Mouse (Mus musculus): ENCODE measurements around the gene Tjp2. TPM values are rescaled to one million over a fixed set of nuclear protein-coding genes. Genes with fewer than 3 reads are reported as not detected.
A peak's percentile ranks its signal among the peaks of the same experiment; 100 is the strongest.

The Tjp2 gene
- total RNA-seq, 1 experiment from 2014 or later = 13.5 TPM

- no peak for ATAC-seq (replicated peaks in 1 of 2; ENCODE audit: insufficient read depth in 1 of 2, low FRiP score in 2 of 2, low TSS enrichment in 1 of 2, low read depth in 1 of 2, poor library complexity in 2 of 2, severe bottlenecking in 2 of 2)
Observed at GRCm38 (mm10) chr19:24159751-24160150, 65.1 kb downstream of the Tjp2 start.

GRCm38 (mm10) chr19:24159334-24159733 is 65.5 kb downstream of the Tjp2 start:
- ATAC-seq (replicated peaks in 1 of 2; ENCODE audit: insufficient read depth in 1 of 2, low FRiP score in 2 of 2, low TSS enrichment in 1 of 2, low read depth in 1 of 2, poor library complexity in 2 of 2, severe bottlenecking in 2 of 2) = no peak

- ATAC-seq (replicated peaks in 1 of 2; ENCODE audit: insufficient read depth in 1 of 2, low FRiP score in 2 of 2, low TSS enrichment in 1 of 2, low read depth in 1 of 2, poor library complexity in 2 of 2, severe bottlenecking in 2 of 2) = peak; percentile 46 to 72
Observed at GRCm38 (mm10) chr19:24156067-24156455, 68.8 kb downstream of the Tjp2 start.

GRCm38 (mm10) chr19:24155395-24156066 is 69.3 kb downstream of the Tjp2 start:
- ATAC-seq (replicated peaks in 1 of 2; ENCODE audit: insufficient read depth in 1 of 2, low FRiP score in 2 of 2, low TSS enrichment in 1 of 2, low read depth in 1 of 2, poor library complexity in 2 of 2, severe bottlenecking in 2 of 2) = no peak

- peak; percentile 53 to 54; a peak in 1 of 4 replicates for ATAC-seq (replicated peaks in 1 of 2; ENCODE audit: insufficient read depth in 1 of 2, low FRiP score in 2 of 2, low TSS enrichment in 1 of 2, low read depth in 1 of 2, poor library complexity in 2 of 2, severe bottlenecking in 2 of 2)
Observed at GRCm38 (mm10) chr19:24153266-24154023, 71.4 kb downstream of the Tjp2 start.

- no peak for ATAC-seq (replicated peaks in 1 of 2; ENCODE audit: insufficient read depth in 1 of 2, low FRiP score in 2 of 2, low TSS enrichment in 1 of 2, low read depth in 1 of 2, poor library complexity in 2 of 2, severe bottlenecking in 2 of 2)
Observed at GRCm38 (mm10) chr19:24144009-24144408, 80.8 kb downstream of the Tjp2 start.

- no peak for ATAC-seq (replicated peaks in 1 of 2; ENCODE audit: insufficient read depth in 1 of 2, low FRiP score in 2 of 2, low TSS enrichment in 1 of 2, low read depth in 1 of 2, poor library complexity in 2 of 2, severe bottlenecking in 2 of 2)
Observed at GRCm38 (mm10) chr19:24142621-24143061, 82.2 kb downstream of the Tjp2 start.

GRCm38 (mm10) chr19:24140298-24140697 is 84.5 kb downstream of the Tjp2 start:
- ATAC-seq (replicated peaks in 1 of 2; ENCODE audit: insufficient read depth in 1 of 2, low FRiP score in 2 of 2, low TSS enrichment in 1 of 2, low read depth in 1 of 2, poor library complexity in 2 of 2, severe bottlenecking in 2 of 2) = no peak

- no peak for ATAC-seq (replicated peaks in 1 of 2; ENCODE audit: insufficient read depth in 1 of 2, low FRiP score in 2 of 2, low TSS enrichment in 1 of 2, low read depth in 1 of 2, poor library complexity in 2 of 2, severe bottlenecking in 2 of 2)
Observed at GRCm38 (mm10) chr19:24137392-24137791, 87.4 kb downstream of the Tjp2 start.

GRCm38 (mm10) chr19:24134991-24135390 is 89.8 kb downstream of the Tjp2 start:
- ATAC-seq (replicated peaks in 1 of 2; ENCODE audit: insufficient read depth in 1 of 2, low FRiP score in 2 of 2, low TSS enrichment in 1 of 2, low read depth in 1 of 2, poor library complexity in 2 of 2, severe bottlenecking in 2 of 2) = no peak

- no peak for ATAC-seq (replicated peaks in 1 of 2; ENCODE audit: insufficient read depth in 1 of 2, low FRiP score in 2 of 2, low TSS enrichment in 1 of 2, low read depth in 1 of 2, poor library complexity in 2 of 2, severe bottlenecking in 2 of 2)
Observed at GRCm38 (mm10) chr19:24134144-24134911, 90.5 kb downstream of the Tjp2 start.

- no peak for ATAC-seq (replicated peaks in 1 of 2; ENCODE audit: insufficient read depth in 1 of 2, low FRiP score in 2 of 2, low TSS enrichment in 1 of 2, low read depth in 1 of 2, poor library complexity in 2 of 2, severe bottlenecking in 2 of 2)
Observed at GRCm38 (mm10) chr19:24123534-24124290, 101.1 kb downstream of the Tjp2 start.

GRCm38 (mm10) chr19:24123087-24123486 is 101.7 kb downstream of the Tjp2 start:
- no peak for ATAC-seq (replicated peaks in 1 of 2; ENCODE audit: insufficient read depth in 1 of 2, low FRiP score in 2 of 2, low TSS enrichment in 1 of 2, low read depth in 1 of 2, poor library complexity in 2 of 2, severe bottlenecking in 2 of 2)

- ATAC-seq (replicated peaks in 1 of 2; ENCODE audit: insufficient read depth in 1 of 2, low FRiP score in 2 of 2, low TSS enrichment in 1 of 2, low read depth in 1 of 2, poor library complexity in 2 of 2, severe bottlenecking in 2 of 2) = no peak
Observed at GRCm38 (mm10) chr19:24122647-24123046, 102.2 kb downstream of the Tjp2 start.

- no peak for ATAC-seq (replicated peaks in 1 of 2; ENCODE audit: insufficient read depth in 1 of 2, low FRiP score in 2 of 2, low TSS enrichment in 1 of 2, low read depth in 1 of 2, poor library complexity in 2 of 2, severe bottlenecking in 2 of 2)
Observed at GRCm38 (mm10) chr19:24120811-24121210, 104.0 kb downstream of the Tjp2 start.

GRCm38 (mm10) chr19:24118775-24119174 is 106.1 kb downstream of the Tjp2 start:
- no peak for ATAC-seq (replicated peaks in 1 of 2; ENCODE audit: insufficient read depth in 1 of 2, low FRiP score in 2 of 2, low TSS enrichment in 1 of 2, low read depth in 1 of 2, poor library complexity in 2 of 2, severe bottlenecking in 2 of 2)

GRCm38 (mm10) chr19:24111581-24111980 is 113.2 kb downstream of the Tjp2 start:
- ATAC-seq (replicated peaks in 1 of 2; ENCODE audit: insufficient read depth in 1 of 2, low FRiP score in 2 of 2, low TSS enrichment in 1 of 2, low read depth in 1 of 2, poor library complexity in 2 of 2, severe bottlenecking in 2 of 2) = no peak
